Mouse (Mus musculus) embryo, embryonic 11.5 days (tissue): ENCODE results near the gene Atp6v1b1.
"Not testable (repeated sequence)": the region's sequence is repeated elsewhere in the genome, so short reads cannot be mapped to it uniquely, and the experiment has no call there.

Source experiments
- DNase-seq: peaks from one replicate; pipeline ENCODE4 v3.0.0-alpha.2; 2012; ENCODE audit warnings: low read depth, low spot score

Atp6v1b1 gene

GRCm38 (mm10) chr6:83775638-83776293 is 33.0 kb downstream of the Atp6v1b1 start, which contains the start of gene Tex261:
Gene Tex261 (minus strand): TSS chr6:83775813.
- peak; percentile 75 for DNase-seq

GRCm38 (mm10) chr6:83778306-83778705 is 35.5 kb downstream of the Atp6v1b1 start:
- no peak for DNase-seq

- no peak for DNase-seq
These were observed 36.2 kb downstream of the Atp6v1b1 start for GRCm38 (mm10) chr6:83779026-83779425.

- no peak for DNase-seq
These were observed 43.6 kb downstream of the Atp6v1b1 start for GRCm38 (mm10) chr6:83786426-83786825.

GRCm38 (mm10) chr6:83788554-83788953 is 45.8 kb downstream of the Atp6v1b1 start:
- no peak for DNase-seq

GRCm38 (mm10) chr6:83790533-83790932 is 47.7 kb downstream of the Atp6v1b1 start:
- not testable (repeated sequence) for DNase-seq

- DNase-seq: no peak
These were observed 48.6 kb downstream of the Atp6v1b1 start for GRCm38 (mm10) chr6:83791251-83791890.

GRCm38 (mm10) chr6:83794760-83795296 is 52.0 kb downstream of the Atp6v1b1 start, which contains the start of gene Nagk:
Gene Nagk (plus strand): TSS chr6:83794982.
- peak; percentile 87 for DNase-seq

- no peak for DNase-seq
These were observed 52.7 kb downstream of the Atp6v1b1 start for GRCm38 (mm10) chr6:83795492-83795900.

- no peak for DNase-seq
These were observed 53.9 kb downstream of the Atp6v1b1 start for GRCm38 (mm10) chr6:83796686-83797085.

- DNase-seq: no peak
These were observed 59.2 kb downstream of the Atp6v1b1 start for GRCm38 (mm10) chr6:83802033-83802432.

GRCm38 (mm10) chr6:83802846-83803245 is 60.1 kb downstream of the Atp6v1b1 start:
- DNase-seq: no peak
